Comparison of ENCODE assay signal across 9 mouse cellular contexts in the genomic region with DNA sequence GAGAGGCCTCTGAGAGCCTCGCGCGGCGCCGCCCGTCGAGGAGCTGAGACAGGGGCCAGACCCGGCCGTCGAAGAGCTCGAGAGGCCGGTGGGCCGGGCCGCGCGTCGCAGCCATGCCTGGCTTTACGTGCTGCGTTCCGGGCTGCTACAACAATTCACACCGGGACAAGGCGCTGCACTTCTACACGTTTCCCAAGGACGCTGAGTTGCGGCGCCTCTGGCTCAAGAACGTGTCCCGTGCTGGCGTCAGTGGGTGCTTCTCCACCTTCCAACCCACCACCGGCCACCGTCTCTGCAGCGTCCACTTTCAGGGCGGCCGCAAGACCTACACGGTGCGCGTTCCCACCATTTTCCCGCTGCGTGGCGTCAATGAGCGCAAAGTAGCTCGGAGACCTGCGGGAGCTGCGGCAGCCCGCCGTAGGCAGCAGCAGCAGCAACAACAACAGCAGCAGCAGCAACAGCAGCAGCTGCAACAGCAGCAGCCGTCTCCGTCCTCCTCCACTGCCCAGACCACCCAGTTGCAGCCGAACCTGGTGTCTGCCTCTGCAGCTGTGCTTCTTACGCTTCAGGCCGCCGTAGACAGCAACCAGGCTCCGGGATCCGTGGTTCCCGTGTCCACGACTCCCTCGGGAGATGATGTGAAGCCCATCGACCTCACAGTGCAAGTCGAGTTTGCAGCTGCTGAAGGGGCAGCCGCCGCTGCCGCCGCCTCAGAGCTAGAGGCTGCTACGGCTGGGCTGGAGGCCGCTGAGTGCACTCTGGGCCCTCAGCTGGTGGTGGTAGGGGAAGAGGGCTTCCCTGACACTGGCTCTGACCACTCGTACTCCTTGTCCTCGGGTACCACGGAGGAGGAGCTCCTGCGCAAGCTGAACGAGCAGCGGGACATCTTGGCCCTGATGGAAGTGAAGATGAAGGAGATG. TPM values are rescaled to one million over a fixed set of nuclear protein-coding genes. Genes with fewer than 3 reads are reported as not detected.
DNase-seq lines count a peak whose midpoint lies in the region; ATAC-seq and TF ChIP-seq lines count a peak whose summit lies in the region.
"Had no signal": no experiment of that assay in that cellular context is flagged by ENCODE, and none has a peak within 500 bp of the region (broad histone marks: within the 10 kb centered on the region; RNA-seq: fewer than 3 reads in every experiment).

No protein-coding gene starts in this region.

- H3K4me2 ChIP-seq in limb, embryonic 12.5 days = peak overlapping the region; percentile 98
- peak overlapping the region; percentile 81 for H3K4me2 ChIP-seq in midbrain, embryonic 15.5 days

- WGBS in limb, embryonic 12.5 days = under 1% methylated on average over 71 of the region's 71 CpGs
- under 1% methylated on average over 71 of the region's 71 CpGs for WGBS in midbrain, embryonic 15.5 days

- TF ChIP-seq CTCF in testis, adult 2 months (IDR thresholded peaks at IDR 0.05; ENCODE audit: control insufficient read depth, insufficient read depth, insufficient replicate concordance, low read depth, low read length) = no peak

- peak overlapping the region; percentile 82 for H3K9ac ChIP-seq in limb, embryonic 12.5 days (replicated peaks)
- peak overlapping the region; percentile 82 for H3K9ac ChIP-seq in midbrain, embryonic 15.5 days

- TF ChIP-seq POLR2A in testis, adult 2 months (IDR thresholded peaks at IDR 0.05; ENCODE audit: control insufficient read depth, low read depth, low read length) = 0 out of 2 replicates have a peak, but pooled peaks have one; percentile 16

- peaks cover 49% of the 10 kb centered on the region for H3K4me1 ChIP-seq in limb, embryonic 12.5 days (replicated peaks)
- peaks cover 53% of the 10 kb centered on the region for H3K4me1 ChIP-seq in midbrain, embryonic 15.5 days
- H3K4me1 ChIP-seq in testis, adult 2 months (ENCODE audit: control insufficient read depth, insufficient read depth, low read length) = peaks cover 12% of the 10 kb centered on the region

- ATAC-seq in inflammation-experienced regulatory T-cells, adult 6 months = peak; percentile 3
- ATAC-seq in limb, embryonic 12.5 days (ENCODE audit: insufficient number of reproducible peaks, insufficient read depth, low FRiP score, low TSS enrichment, low read depth) = no peak
- no peak; the same call in 1 of the 2 replicates for ATAC-seq in midbrain, embryonic 15.5 days (replicated peaks)

- peak overlapping the region; percentile 77 for H3K4me3 ChIP-seq in limb, embryonic 12.5 days (replicated peaks)
- peak overlapping the region; percentile 90 for H3K4me3 ChIP-seq in midbrain, embryonic 15.5 days
- peak overlapping the region; percentile 94 for H3K4me3 ChIP-seq in testis, adult 2 months (ENCODE audit: control insufficient read depth, low read depth, low read length)

- peak; percentile 49 for DNase-seq in gastrocnemius, adult 18-20 months (ENCODE audit: low spot score)
- no peak for DNase-seq in gastrocnemius, postnatal 25 days
- DNase-seq in cerebellum, adult 11-12 months = peak; percentile 69
- peak; percentile 32 for DNase-seq in forelimb bud, embryonic 11.5 days (ENCODE audit: low read depth, low spot score)

- H3K27ac ChIP-seq in limb, embryonic 12.5 days = peak overlapping the region; percentile 89
- peak overlapping the region; percentile 87 for H3K27ac ChIP-seq in midbrain, embryonic 15.5 days
- H3K27ac ChIP-seq in testis, adult 2 months (ENCODE audit: control insufficient read depth, insufficient read depth, low read depth, low read length) = peak overlapping the region; percentile 92

- peaks cover 7% of the 10 kb centered on the region; the same call in 1 of the 2 replicates for H3K36me3 ChIP-seq in limb, embryonic 12.5 days
- H3K36me3 ChIP-seq in midbrain, embryonic 15.5 days (replicated peaks) = no peaks in the 10 kb centered on the region
- H3K36me3 ChIP-seq in testis, adult 2 months (ENCODE audit: control insufficient read depth, insufficient read depth, low read length) = no peaks in the 10 kb centered on the region

- no peaks in the 10 kb centered on the region for H3K27me3 ChIP-seq in limb, embryonic 12.5 days
- no peaks in the 10 kb centered on the region for H3K27me3 ChIP-seq in midbrain, embryonic 15.5 days (replicated peaks)
- no peaks in the 10 kb centered on the region for H3K27me3 ChIP-seq in testis, adult 2 months (ENCODE audit: control insufficient read depth, insufficient read depth, low read length)

- H3K9me3 ChIP-seq in limb, embryonic 12.5 days = no peaks in the 10 kb centered on the region
- no peaks in the 10 kb centered on the region for H3K9me3 ChIP-seq in midbrain, embryonic 15.5 days

RNA-seq across cellular contexts. Expression of a gene that starts 0.6 kb away (rescaled TPM):
- 10 to 100 TPM; 21.9 to 22.0 TPM for total RNA-seq in gastrocnemius, adult 18-20 months (2021)
- 10 to 100 TPM; 19.3 to 19.5 TPM for total RNA-seq in gastrocnemius, postnatal 25 days (2021)
- polyA plus RNA-seq in inflammation-experienced regulatory T-cells, adult 6 months (2017; shearing (Covaris generic)) = 1 to 10 TPM; 5.5 to 6.7 (median 6.0) TPM
- 85.6 and 96.3 TPM in 2 replicates for polyA plus RNA-seq in limb, embryonic 12.5 days (2016; fragmentation: Nextera tagmentation; extraction: Ambion mirVana)
- 56.2 and 58.6 TPM in 2 replicates for polyA plus RNA-seq in midbrain, embryonic 15.5 days (2015; fragmentation: Nextera tagmentation; extraction: Ambion mirVana)
- 13.1 and 14.0 TPM in 2 replicates for polyA plus RNA-seq in testis, adult 2 months (2012; rRNA removed)

RNA-seq across cellular contexts. Expression of a gene that starts 2.4 kb away (rescaled TPM):
- under 1 TPM; 0.93 to 0.98 TPM for total RNA-seq in gastrocnemius, adult 18-20 months (2021)
- total RNA-seq in gastrocnemius, postnatal 25 days (2021) = 1 to 10 TPM; 1.2 to 1.7 TPM
- polyA plus RNA-seq in inflammation-experienced regulatory T-cells, adult 6 months (2017; shearing (Covaris generic)) = 10 to 100 TPM; 13.8 to 22.1 (median 18.4) TPM
- polyA plus RNA-seq in limb, embryonic 12.5 days (2016; fragmentation: Nextera tagmentation; extraction: Ambion mirVana) = 55.3 and 59.2 TPM in 2 replicates
- 55.2 and 58.7 TPM in 2 replicates for polyA plus RNA-seq in midbrain, embryonic 15.5 days (2015; fragmentation: Nextera tagmentation; extraction: Ambion mirVana)
- polyA plus RNA-seq in testis, adult 2 months (2012; rRNA removed) = 15.7 and 16.3 TPM in 2 replicates

RNA-seq across cellular contexts. Expression of a gene that starts 4.9 kb away (rescaled TPM):
- total RNA-seq in gastrocnemius, adult 18-20 months (2021) = 10 to 100 TPM; 43.7 to 44.5 TPM
- 10 to 100 TPM; 47.7 to 79.5 TPM for total RNA-seq in gastrocnemius, postnatal 25 days (2021)
- polyA plus RNA-seq in inflammation-experienced regulatory T-cells, adult 6 months (2017; shearing (Covaris generic)) = 10 to 100 TPM; 10.8 to 70.1 (median 13.0) TPM
- 253 and 266 TPM in 2 replicates for polyA plus RNA-seq in limb, embryonic 12.5 days (2016; fragmentation: Nextera tagmentation; extraction: Ambion mirVana)
- polyA plus RNA-seq in midbrain, embryonic 15.5 days (2015; fragmentation: Nextera tagmentation; extraction: Ambion mirVana) = 148 and 152 TPM in 2 replicates
- polyA plus RNA-seq in testis, adult 2 months (2012; rRNA removed) = 29.9 and 32.1 TPM in 2 replicates

RNA-seq across cellular contexts. Expression of a gene that starts 25.2 kb away (rescaled TPM):
- 10 to 100 TPM; 19.7 to 20.6 TPM for total RNA-seq in gastrocnemius, adult 18-20 months (2021)
- total RNA-seq in gastrocnemius, postnatal 25 days (2021) = 10 to 100 TPM; 17.5 to 18.4 TPM
- polyA plus RNA-seq in inflammation-experienced regulatory T-cells, adult 6 months (2017; shearing (Covaris generic)) = 10 to 100 TPM; 28.1 to 41.1 (median 33.9) TPM
- polyA plus RNA-seq in limb, embryonic 12.5 days (2016; fragmentation: Nextera tagmentation; extraction: Ambion mirVana) = 72.0 and 75.7 TPM in 2 replicates
- polyA plus RNA-seq in midbrain, embryonic 15.5 days (2015; fragmentation: Nextera tagmentation; extraction: Ambion mirVana) = 52.9 and 61.9 TPM in 2 replicates
- polyA plus RNA-seq in testis, adult 2 months (2012; rRNA removed) = 85.5 and 87.8 TPM in 2 replicates

RNA-seq across cellular contexts. Expression of a gene that starts 28.0 kb away (rescaled TPM):
- not detected for total RNA-seq in gastrocnemius, adult 18-20 months (2021)
- total RNA-seq in gastrocnemius, postnatal 25 days (2021) = not detected
- polyA plus RNA-seq in inflammation-experienced regulatory T-cells, adult 6 months (2017; shearing (Covaris generic)) = not detected
- 0.17 and 0.56 TPM in 2 replicates for polyA plus RNA-seq in limb, embryonic 12.5 days (2016; fragmentation: Nextera tagmentation; extraction: Ambion mirVana)
- polyA plus RNA-seq in midbrain, embryonic 15.5 days (2015; fragmentation: Nextera tagmentation; extraction: Ambion mirVana) = 0.64 and 1.0 TPM in 2 replicates
- 130 and 137 TPM in 2 replicates for polyA plus RNA-seq in testis, adult 2 months (2012; rRNA removed)
- polyA plus RNA-seq: large intestine, adult 2 months had no signal
